Mouse (Mus musculus): ENCODE measurements around the gene Ocrl. TPM values are rescaled to one million over a fixed set of nuclear protein-coding genes. Genes with fewer than 3 reads are reported as not detected.

The Ocrl gene
- total and polyA plus RNA-seq, 3 experiments = not detected

Other genes with a start within 250 kb of the Ocrl start
- not detected in 2 replicates for gene Smarca1, start 19.4 kb upstream of the Ocrl start, total RNA-seq (2014; fragmentation: Nextera tagmentation)
- gene Smarca1, start 19.4 kb upstream of the Ocrl start, total RNA-seq (2017) = not detected in 2 replicates
- gene Smarca1, start 19.4 kb upstream of the Ocrl start, polyA plus RNA-seq (2012) = not detected in 2 replicates
- not detected in 2 replicates for gene Apln, start 122.5 kb downstream of the Ocrl start, total RNA-seq (2014; fragmentation: Nextera tagmentation)
- 0.05 and 0.06 TPM in 2 replicates for gene Apln, start 122.5 kb downstream of the Ocrl start, total RNA-seq (2017)
- gene Apln, start 122.5 kb downstream of the Ocrl start, polyA plus RNA-seq (2012) = 0.04 and 0.08 TPM in 2 replicates
- gene Xpnpep2, start 196.3 kb downstream of the Ocrl start, total RNA-seq (2014; fragmentation: Nextera tagmentation) = 1.1 and 1.7 TPM in 2 replicates
- 2.0 and 3.1 TPM in 2 replicates for gene Xpnpep2, start 196.3 kb downstream of the Ocrl start, total RNA-seq (2017)
- gene Xpnpep2, start 196.3 kb downstream of the Ocrl start, polyA plus RNA-seq (2012) = 0.25 and 0.39 TPM in 2 replicates
- gene Sash3, start 234.0 kb downstream of the Ocrl start, total RNA-seq (2014; fragmentation: Nextera tagmentation) = 0.63 and 1.1 TPM in 2 replicates
- 9.2 and 10.6 TPM in 2 replicates for gene Sash3, start 234.0 kb downstream of the Ocrl start, total RNA-seq (2017)
- 1.5 and 1.7 TPM in 2 replicates for gene Sash3, start 234.0 kb downstream of the Ocrl start, polyA plus RNA-seq (2012)